Mouse (Mus musculus) liver, postnatal 0 days (tissue): ENCODE measurements around the gene 5730522E02Rik. TPM values are rescaled to one million over a fixed set of nuclear protein-coding genes. Genes with fewer than 3 reads are reported as not detected.

ENCODE experiments used
- ATAC-seq: fragments of 200-750 bp; cut with Nextera tagmentation; 2 replicates; pipeline ENCODE4 v1.8.0; 2017; ENCODE audit warnings: mild to moderate bottlenecking, moderate library complexity
- DNase-seq: peaks from one replicate; pipeline ENCODE4 v3.0.0-alpha.2; 2016
- H3K27ac ChIP-seq: fragments of 300-500 bp; sonication (generic); 2 replicates; pipeline ENCODE4 v1.5.1; 2014; ENCODE audit warnings: antibody characterized with exemption, moderate library complexity, mild to moderate bottlenecking, low read depth
- H3K27me3 ChIP-seq: fragments of 300-500 bp; sonication (generic); 2 replicates; pipeline ENCODE4 v1.6.1; 2014; ENCODE audit warnings: low read length, control low read depth, mixed read lengths; ENCODE audit not compliant: insufficient read depth
- H3K36me3 ChIP-seq: fragments of 300-500 bp; sonication (generic); replicated peaks from 2 replicates; pipeline ENCODE4 v1.6.1; 2014; ENCODE audit warnings: mild to moderate bottlenecking, control low read depth, low read length, moderate library complexity, mixed read lengths; ENCODE audit not compliant: insufficient read depth
- H3K4me1 ChIP-seq: fragments of 300-500 bp; sonication (generic); 2 replicates; pipeline ENCODE4 v1.6.1; 2014; ENCODE audit warnings: antibody characterized with exemption, mild to moderate bottlenecking, control low read depth; ENCODE audit not compliant: insufficient read depth
- H3K4me2 ChIP-seq: fragments of 300-500 bp; sonication (generic); 2 replicates; pipeline ENCODE4 v1.6.1; 2014; ENCODE audit warnings: low read depth, mild to moderate bottlenecking, low read length, moderate library complexity, mixed read lengths
- H3K4me3 ChIP-seq: fragments of 300-500 bp; sonication (generic); 2 replicates; pipeline ENCODE4 v1.5.1; 2014; ENCODE audit warnings: low read depth, low read length
- H3K9ac ChIP-seq: fragments of 300-500 bp; sonication (generic); replicated peaks from 2 replicates; pipeline ENCODE4 v1.6.1; 2014; ENCODE audit warnings: mild to moderate bottlenecking, moderate library complexity
- H3K9me3 ChIP-seq: fragments of 300-500 bp; sonication (generic); 2 replicates; pipeline ENCODE4 v1.6.1; 2016; ENCODE audit warnings: mild to moderate bottlenecking, control low read depth, low read length, mixed read lengths
- CTCF ChIP-seq: sonication (generic); IDR thresholded peaks from 2 replicates; pipeline ENCODE4 v1.5.1; 2016; ENCODE audit warnings: antibody characterized with exemption, low read depth
- EP300 ChIP-seq: IDR thresholded peaks from 2 replicates; pipeline ENCODE4 v1.6.1; 2016; ENCODE audit warnings: antibody characterized with exemption, low read depth, mild to moderate bottlenecking
- WGBS: fragments of 180-500 bp; shearing (Covaris S2); extraction: QIAGEN DNeasy Blood & Tissue Kit; methylation state at CpG from one replicate; pipeline ENCODE4 v1.1.7; 2014; ENCODE audit not compliant: insufficient replicate concordance; 5-methylcytosine and 5-hydroxymethylcytosine counted together
- polyA plus RNA-seq: library from polyadenylated mRNA; unstranded; fragments of >200 nt; fragmentation: Nextera tagmentation; extraction: Ambion mirVana; gene quantifications from 2 replicates; pipeline ENCODE4 v1.2.1, GENCODE M21; 2015

5730522E02Rik gene
- polyA plus RNA-seq, 1 experiment from 2014 or later = 0.68 TPM

GRCm38 (mm10) chr11:26202842-26203241 is 7.7 kb downstream of the 5730522E02Rik start:
- no peak overlapping the region for H3K4me2 ChIP-seq
- H3K9me3 ChIP-seq = no peaks in the 10 kb centered on the region
- H3K4me1 ChIP-seq = no peaks in the 10 kb centered on the region
- H3K36me3 ChIP-seq = no peaks in the 10 kb centered on the region
- WGBS = 78% methylated on average over 5 of the region's 5 CpGs
- no peak for DNase-seq
- no peak overlapping the region for H3K9ac ChIP-seq
- ATAC-seq = no peak
- H3K27me3 ChIP-seq = no peaks in the 10 kb centered on the region
- H3K27ac ChIP-seq = no peak overlapping the region
- TF ChIP-seq EP300 = no peak
- no peak overlapping the region for H3K4me3 ChIP-seq

GRCm38 (mm10) chr11:26201778-26202097 is 8.8 kb downstream of the 5730522E02Rik start:
- DNase-seq = no peak
- no peak for ATAC-seq
- no peaks in the 10 kb centered on the region for H3K27me3 ChIP-seq
- no peaks in the 10 kb centered on the region for H3K4me1 ChIP-seq
- no peak overlapping the region for H3K27ac ChIP-seq
- H3K4me3 ChIP-seq = no peak overlapping the region
- no peak overlapping the region for H3K9ac ChIP-seq
- H3K9me3 ChIP-seq = no peaks in the 10 kb centered on the region
- TF ChIP-seq EP300 (no peak), CTCF (no peak)
- no peak overlapping the region for H3K4me2 ChIP-seq
- no peaks in the 10 kb centered on the region for H3K36me3 ChIP-seq

DNA sequence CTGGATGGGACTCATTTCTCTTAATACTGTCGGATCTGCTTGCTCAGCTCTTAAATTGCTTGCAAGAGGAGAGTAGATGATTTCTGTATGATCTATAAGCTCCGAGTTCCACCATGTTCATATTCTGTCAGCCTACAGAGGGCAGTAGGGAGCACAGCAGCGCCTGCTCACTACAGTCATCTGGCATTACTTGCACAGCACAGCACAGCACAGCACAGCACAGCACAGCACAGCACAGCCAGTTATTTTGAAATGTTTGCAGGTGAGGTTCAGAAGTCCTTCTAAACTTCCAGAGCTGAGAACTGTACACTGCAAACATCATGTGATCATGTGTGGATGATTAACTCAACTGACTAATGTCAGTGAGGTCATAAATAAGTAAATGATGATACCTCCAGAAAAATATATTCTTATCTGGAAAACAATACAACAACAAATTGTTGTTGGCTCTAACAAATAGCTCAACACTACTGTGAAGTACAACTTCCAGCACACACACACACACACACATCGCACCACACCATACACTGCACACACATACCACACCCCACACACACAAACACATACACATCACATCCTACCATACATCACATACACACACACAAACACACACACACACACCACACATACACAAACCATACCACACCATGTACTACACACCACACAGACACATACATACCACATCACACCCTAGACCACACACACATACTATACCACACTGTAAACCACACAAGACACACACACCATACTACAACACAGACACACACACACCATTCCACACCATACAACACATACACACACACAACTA is 9.4 kb downstream of the 5730522E02Rik start:
- Histone ChIP-seq H3K4me3 (no peak overlapping the region), H3K4me1 (no peaks in the 10 kb centered on the region), H3K4me2 (no peak overlapping the region), H3K27ac (no peak overlapping the region), H3K36me3 (no peaks in the 10 kb centered on the region), H3K9me3 (no peaks in the 10 kb centered on the region), H3K27me3 (no peaks in the 10 kb centered on the region), H3K9ac (no peak overlapping the region)
- DNase-seq = peak; percentile 60
- peak; percentile 87 for TF ChIP-seq CTCF
- TF ChIP-seq EP300 = no peak
- peak; percentile 95 for ATAC-seq
- WGBS = 44% methylated on average over 4 of the region's 4 CpGs

DNA sequence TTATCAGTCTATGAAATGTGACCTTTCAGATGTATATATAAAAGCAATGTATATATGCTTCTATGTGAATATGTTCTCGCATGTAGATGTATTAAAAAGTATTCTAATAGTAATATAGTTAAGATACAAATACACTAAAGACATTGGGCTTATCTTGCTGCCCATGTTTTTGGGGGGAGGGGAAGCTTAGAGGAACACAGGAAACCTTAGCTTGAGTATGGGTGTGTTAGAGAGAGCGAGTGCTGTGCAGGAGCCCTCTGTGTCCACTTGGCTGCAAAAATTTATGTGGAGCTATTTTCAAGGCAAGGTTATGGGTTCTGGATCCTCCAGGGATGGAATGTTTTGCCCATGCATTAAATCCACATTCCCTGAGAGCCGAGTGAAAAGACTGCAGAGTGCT is 15.1 kb downstream of the 5730522E02Rik start:
- DNase-seq = no peak
- H3K4me3 ChIP-seq = no peak overlapping the region
- ATAC-seq = no peak
- WGBS = 71% methylated on average over 3 of the region's 3 CpGs
- H3K27me3 ChIP-seq = no peaks in the 10 kb centered on the region
- H3K4me1 ChIP-seq = no peaks in the 10 kb centered on the region
- no peaks in the 10 kb centered on the region for H3K9me3 ChIP-seq
- no peak overlapping the region for H3K27ac ChIP-seq
- H3K9ac ChIP-seq = no peak overlapping the region
- H3K4me2 ChIP-seq = no peak overlapping the region
- H3K36me3 ChIP-seq = no peaks in the 10 kb centered on the region
- TF ChIP-seq CTCF (no peak), EP300 (no peak)

- H3K9me3 ChIP-seq = no peaks in the 10 kb centered on the region
- H3K27ac ChIP-seq = no peak overlapping the region
- H3K9ac ChIP-seq = no peak overlapping the region
- DNase-seq (no peak), ATAC-seq (no peak)
- H3K4me1 ChIP-seq = no peaks in the 10 kb centered on the region
- no peak overlapping the region for H3K4me3 ChIP-seq
- H3K27me3 ChIP-seq = no peaks in the 10 kb centered on the region
- TF ChIP-seq EP300 (no peak), CTCF (no peak)
- H3K4me2 ChIP-seq = no peak overlapping the region
- WGBS = 84% methylated on average over 3 of the region's 3 CpGs
- H3K36me3 ChIP-seq = no peaks in the 10 kb centered on the region
Observed at GRCm38 (mm10) chr11:26187231-26187967, 23.2 kb downstream of the 5730522E02Rik start.

GRCm38 (mm10) chr11:26170572-26170971 is 40.0 kb downstream of the 5730522E02Rik start:
- H3K4me3 ChIP-seq = no peak overlapping the region
- H3K9ac ChIP-seq = no peak overlapping the region
- H3K4me2 ChIP-seq = no peak overlapping the region
- ATAC-seq = no peak
- no peaks in the 10 kb centered on the region for H3K27me3 ChIP-seq
- H3K9me3 ChIP-seq = 0 out of 2 replicates have a peak, but pooled peaks cover 2% of the 10 kb centered on the region
- no peaks in the 10 kb centered on the region for H3K4me1 ChIP-seq
- WGBS = 86% methylated on average over 2 of the region's 2 CpGs
- no peaks in the 10 kb centered on the region for H3K36me3 ChIP-seq
- H3K27ac ChIP-seq = no peak overlapping the region
- TF ChIP-seq EP300 (no peak), CTCF (no peak)
- DNase-seq = no peak
